Mouse (Mus musculus): ENCODE measurements around the gene Carnmt1. TPM values are rescaled to one million over a fixed set of nuclear protein-coding genes. Genes with fewer than 3 reads are reported as not detected.
A peak's percentile ranks its signal among the peaks of the same experiment; 100 is the strongest.

The Carnmt1 gene
- polyA plus RNA-seq, 1 experiment from 2014 or later: 14.7 TPM

DNA sequence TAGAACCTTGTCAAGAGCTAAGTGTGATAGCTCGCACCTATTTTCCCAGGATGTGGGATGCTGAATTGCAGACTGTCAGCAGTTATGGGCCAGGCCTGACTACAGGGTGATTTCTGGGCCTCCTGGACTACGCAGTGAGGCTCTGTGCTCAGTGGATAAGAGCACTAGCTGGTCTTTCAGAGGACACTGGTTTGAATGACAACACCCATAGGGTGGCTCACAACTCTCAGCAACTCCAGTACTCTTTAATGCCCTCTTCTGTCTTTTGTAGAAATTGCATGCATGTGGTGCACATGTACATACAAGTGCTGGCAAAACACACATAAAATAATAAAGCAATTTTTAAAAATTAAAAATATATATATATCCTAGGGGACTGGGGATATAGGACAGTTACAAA is 54.6 kb downstream of the Carnmt1 start:
- Histone ChIP-seq H3K27ac (no peak overlapping the region), H3K9ac (replicated peaks) (no peak overlapping the region), H3K36me3 (no peaks in the 10 kb centered on the region), H3K9me3 (no peaks in the 10 kb centered on the region), H3K4me2 (replicated peaks) (no peak overlapping the region), H3K4me1 (replicated peaks) (no peaks in the 10 kb centered on the region), H3K27me3 (no peaks in the 10 kb centered on the region), H3K4me3 (replicated peaks) (no peak overlapping the region)
- no peak for ATAC-seq
- 90% methylated on average over 2 of the region's 2 CpGs for WGBS

DNA sequence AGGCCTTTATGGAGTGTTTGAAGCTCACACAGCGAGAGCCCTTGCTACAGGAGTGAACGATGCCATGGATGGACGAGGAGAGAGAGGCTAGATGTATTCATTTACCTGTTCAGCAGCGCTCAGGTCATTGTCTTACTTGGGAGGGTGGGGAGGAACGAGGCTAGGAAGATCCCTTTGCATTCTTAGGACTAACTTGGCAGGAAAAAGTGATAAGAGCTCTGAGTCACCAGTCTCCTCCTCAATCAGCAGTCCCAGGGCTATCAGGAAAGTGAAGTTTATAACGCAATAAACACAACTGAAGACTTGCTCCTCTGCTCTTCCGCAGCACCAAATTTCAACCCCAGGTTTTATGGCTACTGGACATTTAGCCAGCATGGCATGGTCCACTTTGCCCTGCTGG is 59.7 kb downstream of the Carnmt1 start:
- 87% methylated on average over 7 of the region's 7 CpGs for WGBS
- Histone ChIP-seq H3K4me1 (replicated peaks) (no peaks in the 10 kb centered on the region), H3K36me3 (no peaks in the 10 kb centered on the region), H3K27me3 (no peaks in the 10 kb centered on the region), H3K9ac (replicated peaks) (no peak overlapping the region), H3K27ac (no peak overlapping the region), H3K4me3 (replicated peaks) (no peak overlapping the region), H3K4me2 (replicated peaks) (no peak overlapping the region), H3K9me3 (no peaks in the 10 kb centered on the region)
- no peak for ATAC-seq

DNA sequence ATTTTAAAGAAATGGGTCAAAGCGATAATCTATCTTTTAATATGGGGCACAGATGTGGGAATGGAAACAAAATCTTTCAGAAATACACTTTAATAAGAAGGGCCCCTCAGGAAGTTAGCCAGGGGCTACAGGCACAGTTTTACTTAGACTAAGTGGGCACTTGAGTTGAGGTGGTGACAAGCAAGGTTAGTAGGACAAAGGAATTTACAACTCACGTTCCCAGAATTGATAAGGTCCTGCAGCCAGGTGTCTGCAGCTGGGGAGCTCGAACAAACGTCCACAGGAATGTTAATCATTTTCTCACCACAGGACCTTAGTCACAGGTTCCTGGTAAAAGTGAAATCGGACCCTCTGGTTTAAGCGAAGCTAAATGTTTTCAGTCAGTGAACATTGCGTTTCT is 60.5 kb downstream of the Carnmt1 start:
- no peaks in the 10 kb centered on the region for H3K36me3 ChIP-seq
- H3K4me3 ChIP-seq (replicated peaks): no peak overlapping the region
- H3K4me2 ChIP-seq (replicated peaks): no peak overlapping the region
- no peak overlapping the region for H3K27ac ChIP-seq
- no peaks in the 10 kb centered on the region for H3K27me3 ChIP-seq
- 64% methylated on average over 7 of the region's 7 CpGs for WGBS
- H3K9me3 ChIP-seq: no peaks in the 10 kb centered on the region
- no peak overlapping the region for H3K9ac ChIP-seq (replicated peaks)
- no peaks in the 10 kb centered on the region for H3K4me1 ChIP-seq (replicated peaks)
- ATAC-seq: no peak

DNA sequence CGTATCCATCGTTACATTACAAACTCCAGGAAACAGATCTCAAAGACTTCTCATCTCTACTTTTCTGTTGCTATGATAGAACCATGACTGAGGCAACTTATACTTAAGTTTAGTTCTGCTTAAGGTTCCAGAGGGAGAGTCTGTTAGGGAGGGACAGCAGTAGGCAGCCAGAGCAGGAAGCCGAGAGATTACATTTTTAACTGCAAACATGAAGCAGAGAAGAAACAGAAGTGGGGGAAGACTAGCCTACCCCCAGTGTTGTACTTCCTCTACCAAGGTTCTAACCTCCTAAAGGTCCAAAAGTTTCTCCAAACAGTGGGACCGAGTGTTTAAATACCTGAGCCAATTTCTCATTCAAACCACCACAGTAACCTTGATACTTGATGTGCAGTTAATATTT is 65.3 kb downstream of the Carnmt1 start:
- Histone ChIP-seq H3K27me3 (no peaks in the 10 kb centered on the region), H3K9me3 (no peaks in the 10 kb centered on the region), H3K4me3 (replicated peaks) (no peak overlapping the region), H3K9ac (replicated peaks) (no peak overlapping the region), H3K36me3 (no peaks in the 10 kb centered on the region), H3K4me1 (replicated peaks) (no peaks in the 10 kb centered on the region), H3K4me2 (replicated peaks) (no peak overlapping the region), H3K27ac (no peak overlapping the region)
- 93% methylated on average over 4 of the region's 4 CpGs for WGBS
- no peak for ATAC-seq

DNA sequence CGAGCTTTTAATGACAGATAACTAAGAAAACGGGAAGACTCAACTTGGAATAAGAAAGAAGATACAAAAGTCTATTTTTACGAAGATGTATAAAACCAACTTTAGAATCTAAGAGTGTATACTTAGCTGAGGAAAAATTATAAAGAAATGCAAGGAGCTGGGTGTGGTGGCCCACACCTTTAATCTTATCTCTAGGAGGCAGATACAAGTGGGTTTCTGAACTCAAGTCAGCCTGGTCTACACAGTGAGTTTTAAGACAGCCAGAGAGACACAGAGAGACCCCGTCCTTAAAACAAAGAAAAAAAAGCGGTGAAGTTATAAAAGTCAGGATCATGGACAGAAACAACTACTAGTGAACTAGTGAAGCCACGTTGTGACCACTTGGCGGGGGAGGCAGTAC is 68.6 kb downstream of the Carnmt1 start:
- Histone ChIP-seq H3K36me3 (no peaks in the 10 kb centered on the region), H3K4me3 (replicated peaks) (no peak overlapping the region), H3K4me1 (replicated peaks) (no peaks in the 10 kb centered on the region), H3K9ac (replicated peaks) (no peak overlapping the region), H3K27ac (no peak overlapping the region), H3K4me2 (replicated peaks) (no peak overlapping the region), H3K9me3 (no peaks in the 10 kb centered on the region), H3K27me3 (no peaks in the 10 kb centered on the region)
- no peak for ATAC-seq
- 88% methylated on average over 7 of the region's 7 CpGs for WGBS

DNA sequence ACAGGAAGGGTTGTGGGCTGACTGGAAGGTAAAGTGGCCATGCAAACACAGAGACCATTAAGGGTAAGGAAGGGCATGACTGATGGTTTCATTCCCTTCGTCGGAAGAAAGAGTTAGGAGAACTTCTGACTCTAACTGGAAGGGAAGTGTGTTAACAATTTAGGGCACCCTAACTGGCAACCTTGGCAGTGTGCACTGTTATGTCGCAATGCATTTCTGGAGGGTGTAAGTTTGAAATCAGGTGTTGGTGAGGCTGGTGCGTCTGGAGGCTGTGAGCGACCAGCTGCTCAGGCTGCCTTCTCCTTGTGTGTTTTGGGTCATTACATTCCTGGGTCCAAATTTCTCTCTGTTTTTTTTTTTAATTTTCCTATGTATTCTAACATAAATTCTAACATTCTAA is 73.4 kb downstream of the Carnmt1 start:
- H3K27ac ChIP-seq: no peak overlapping the region
- no peak overlapping the region for H3K9ac ChIP-seq (replicated peaks)
- no peaks in the 10 kb centered on the region for H3K27me3 ChIP-seq
- no peaks in the 10 kb centered on the region for H3K4me1 ChIP-seq (replicated peaks)
- no peak for ATAC-seq
- no peak overlapping the region for H3K4me3 ChIP-seq (replicated peaks)
- no peaks in the 10 kb centered on the region for H3K9me3 ChIP-seq
- WGBS: 93% methylated on average over 5 of the region's 5 CpGs
- H3K4me2 ChIP-seq (replicated peaks): no peak overlapping the region
- no peaks in the 10 kb centered on the region for H3K36me3 ChIP-seq

DNA sequence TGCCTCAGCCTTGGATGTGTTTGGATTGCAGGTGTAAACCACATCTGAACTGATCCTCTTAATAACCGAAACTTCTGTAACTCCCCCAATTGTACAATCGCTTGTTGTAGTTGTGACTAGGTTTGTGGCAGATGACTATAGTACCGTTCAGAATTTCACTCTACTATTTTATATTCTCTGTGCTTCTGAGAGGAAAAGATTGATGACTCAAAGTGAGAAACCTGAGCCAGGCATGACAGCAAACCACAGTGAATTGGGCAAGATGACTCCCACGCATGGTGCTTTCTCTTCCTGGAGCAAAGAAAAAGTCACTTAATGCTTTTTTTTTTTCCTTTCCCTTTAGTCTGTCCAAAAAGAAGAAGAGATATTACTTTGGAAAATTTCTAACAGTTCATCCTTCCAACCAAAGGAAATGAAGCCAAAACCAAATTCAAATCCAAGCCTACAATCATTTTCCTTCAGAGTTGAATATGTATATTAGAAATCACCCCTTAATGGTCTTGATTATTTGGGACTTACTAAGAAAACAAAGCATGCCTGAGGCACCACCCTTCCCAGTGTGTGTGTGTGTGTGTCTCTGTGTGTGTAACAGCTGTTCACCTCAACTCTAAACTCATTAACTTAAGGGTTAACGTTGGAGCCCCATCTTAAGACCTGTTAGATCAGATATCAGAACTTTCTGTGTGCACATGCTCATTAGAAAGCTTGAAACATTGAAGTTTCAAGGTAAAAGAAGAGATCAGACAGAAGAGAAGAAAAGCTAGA is 76.2 kb downstream of the Carnmt1 start:
- H3K4me2 ChIP-seq (replicated peaks): no peak overlapping the region
- H3K36me3 ChIP-seq: no peaks in the 10 kb centered on the region
- no peaks in the 10 kb centered on the region for H3K9me3 ChIP-seq
- H3K27ac ChIP-seq: no peak overlapping the region
- WGBS: 94% methylated on average over 5 of the region's 5 CpGs
- H3K4me3 ChIP-seq (replicated peaks): no peak overlapping the region
- H3K4me1 ChIP-seq (replicated peaks): peaks cover 8% of the 10 kb centered on the region
- peaks cover 19% of the 10 kb centered on the region for H3K27me3 ChIP-seq
- H3K9ac ChIP-seq (replicated peaks): no peak overlapping the region
- ATAC-seq: no peak

DNA sequence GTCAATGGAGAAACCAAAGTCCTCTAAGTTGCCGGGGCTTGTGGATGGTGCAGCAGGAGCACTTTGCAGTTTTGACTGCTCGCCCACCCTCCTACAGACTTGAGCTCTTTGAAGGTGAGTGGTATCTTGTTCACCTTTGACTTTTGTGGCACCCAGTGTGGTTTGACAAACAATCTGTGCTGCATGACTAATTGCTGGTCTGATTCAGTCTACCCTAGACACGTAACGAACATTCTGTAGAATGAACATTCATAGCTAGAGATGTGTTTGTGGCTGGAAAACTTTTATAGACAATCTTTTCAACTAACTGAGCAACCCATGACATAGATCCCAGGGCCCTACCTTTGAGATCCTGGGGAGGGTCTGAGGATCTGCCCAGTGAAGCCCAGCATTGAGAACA is 76.8 kb downstream of the Carnmt1 start:
- no peaks in the 10 kb centered on the region for H3K9me3 ChIP-seq
- 97% methylated on average over 4 of the region's 4 CpGs for WGBS

DNA sequence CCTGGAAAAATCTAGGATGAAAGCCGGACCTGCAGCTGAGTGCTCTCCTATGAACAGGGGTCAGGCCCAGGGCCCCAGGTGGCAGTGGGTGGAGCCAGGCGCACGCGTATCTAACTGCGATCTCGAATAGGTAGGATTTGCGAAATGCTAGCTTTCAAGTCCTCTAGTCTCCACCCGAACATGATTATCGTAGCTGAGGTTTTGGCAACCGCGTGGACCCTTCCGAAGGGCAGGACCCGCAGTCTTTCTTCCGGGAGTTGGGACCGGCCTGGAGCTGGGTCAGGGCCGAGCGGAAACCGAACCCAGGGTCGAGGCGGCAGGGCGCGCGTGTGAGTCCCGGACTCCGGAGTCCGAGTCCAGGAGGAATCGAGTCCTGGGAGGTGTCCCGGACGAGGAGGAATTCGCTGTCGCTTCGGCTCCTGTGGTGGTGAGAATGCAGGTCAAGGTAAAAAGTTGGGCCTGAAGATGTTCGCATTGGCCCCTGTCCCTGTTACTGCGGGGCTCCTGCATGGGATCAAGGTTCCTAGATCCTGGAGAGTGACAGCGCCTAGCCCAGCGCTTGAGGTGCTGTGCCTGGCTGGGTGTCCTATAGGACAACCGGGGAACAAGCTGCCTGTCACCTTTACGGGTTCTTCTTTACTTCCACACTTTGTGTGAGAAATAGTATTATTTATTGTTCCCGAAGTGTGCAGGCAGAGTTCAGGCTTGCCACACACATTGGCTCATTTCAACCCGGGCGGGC is 79.2 kb downstream of the Carnmt1 start, which contains the start of gene Trpm6:
Gene Trpm6, plus strand, starts transcription at position 386 of the 742 bp plus-strand sequence.
- H3K9ac ChIP-seq (replicated peaks): peak within 1 kb of the TSS; percentile 55

More for the DNA sequence above, 76.8 kb downstream of the Carnmt1 start:
- no peak overlapping the region for H3K4me3 ChIP-seq (replicated peaks)
- H3K36me3 ChIP-seq: no peaks in the 10 kb centered on the region
- H3K27ac ChIP-seq: no peak overlapping the region
- H3K9ac ChIP-seq (replicated peaks): no peak overlapping the region
- H3K4me1 ChIP-seq (replicated peaks): peaks cover 8% of the 10 kb centered on the region
- H3K4me2 ChIP-seq (replicated peaks): no peak overlapping the region
- H3K27me3 ChIP-seq: peaks cover 19% of the 10 kb centered on the region
- no peak for ATAC-seq

More for the DNA sequence above, 79.2 kb downstream of the Carnmt1 start, which contains the start of gene Trpm6:
- Histone ChIP-seq H3K27me3 (peaks cover 19% of the 10 kb centered on the region), H3K4me2 (replicated peaks) (peak within 1 kb of the TSS; percentile 66), H3K4me1 (replicated peaks) (peaks cover 8% of the 10 kb centered on the region), H3K27ac (no peak within 1 kb of the TSS), H3K9me3 (no peaks in the 10 kb centered on the region), H3K36me3 (no peaks in the 10 kb centered on the region), H3K4me3 (replicated peaks) (peak within 1 kb of the TSS; percentile 42)
- ATAC-seq: 0 out of 2 replicates have a peak, but pooled peaks have one; percentile 58
- 5% methylated on average over 41 of the region's 41 CpGs for WGBS

Other genes with a start within 250 kb of the Carnmt1 start
- 34.6 and 34.7 TPM in 2 replicates for gene Ostf1, start 38.9 kb upstream of the Carnmt1 start, polyA plus RNA-seq (2015; fragmentation: Nextera tagmentation; extraction: Ambion mirVana)
- gene Nmrk1, start 38.8 kb upstream of the Carnmt1 start, polyA plus RNA-seq (2015; fragmentation: Nextera tagmentation; extraction: Ambion mirVana): 5.0 and 5.6 TPM in 2 replicates
- gene D030056L22Rik, start 42.4 kb downstream of the Carnmt1 start, polyA plus RNA-seq (2015; fragmentation: Nextera tagmentation; extraction: Ambion mirVana): 57.5 and 63.1 TPM in 2 replicates
- gene Trpm6, start 79.2 kb downstream of the Carnmt1 start, polyA plus RNA-seq (2015; fragmentation: Nextera tagmentation; extraction: Ambion mirVana): 0.36 and 0.43 TPM in 2 replicates